Mouse (Mus musculus): Measurements from ENCODE around the gene Zcchc7. TPM values are rescaled to one million over a fixed set of nuclear protein-coding genes. Genes with fewer than 3 reads are reported as not detected.

Zcchc7 gene
- polyA plus RNA-seq, 1 experiment from 2014 or later = 22.3 TPM

DNA sequence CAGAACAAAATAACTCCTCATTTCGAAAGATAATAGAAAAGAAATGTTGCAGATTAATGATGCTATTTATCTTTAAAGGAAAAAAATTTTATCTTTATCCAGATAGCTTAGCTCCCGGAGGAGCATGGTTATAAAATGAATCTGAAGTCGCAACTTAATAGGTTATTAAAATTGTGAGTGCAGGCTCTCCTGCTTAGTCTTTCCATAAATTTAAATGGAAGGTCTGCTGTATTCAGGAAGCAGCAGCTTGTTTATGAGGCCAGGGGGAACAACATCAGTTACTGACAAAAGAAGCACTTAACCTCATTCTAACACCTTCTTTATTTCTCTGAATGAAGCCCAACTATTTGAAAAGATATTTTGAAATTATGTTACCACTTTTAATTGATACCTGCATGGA lies 74.9 kb downstream of the Zcchc7 start:
- no peaks in the 10 kb centered on the region for H3K9me3 ChIP-seq (ENCODE audit: control insufficient read depth, low read length)
- H3K4me1 ChIP-seq (ENCODE audit: control insufficient read depth, insufficient read depth, low read length) = no peaks in the 10 kb centered on the region
- H3K36me3 ChIP-seq (ENCODE audit: control insufficient read depth, insufficient read depth, low read length) = no peaks in the 10 kb centered on the region
- WGBS = 52% methylated on average over 3 of the region's 3 CpGs
- H3K4me3 ChIP-seq (ENCODE audit: low read depth, low read length) = no peak overlapping the region
- no peak overlapping the region for H3K9ac ChIP-seq (ENCODE audit: low read length)
- H3K27me3 ChIP-seq (ENCODE audit: control insufficient read depth, insufficient read depth, low read length) = no peaks in the 10 kb centered on the region
- no peak for ATAC-seq (ENCODE audit: insufficient number of reproducible peaks, low FRiP score, low TSS enrichment, low read depth)
- no peak overlapping the region for H3K4me2 ChIP-seq (ENCODE audit: low read depth, severe bottlenecking)
- DNase-seq (ENCODE audit: low spot score) = no peak
- no peak overlapping the region for H3K27ac ChIP-seq (replicated peaks; ENCODE audit: low read depth, low read length)

- DNase-seq (ENCODE audit: low spot score) = no peak
- Histone ChIP-seq H3K4me1 (ENCODE audit: control insufficient read depth, insufficient read depth, low read length) (no peaks in the 10 kb centered on the region), H3K4me2 (ENCODE audit: low read depth, severe bottlenecking) (no peak overlapping the region), H3K27ac (replicated peaks; ENCODE audit: low read depth, low read length) (no peak overlapping the region), H3K9me3 (ENCODE audit: control insufficient read depth, low read length) (no peaks in the 10 kb centered on the region), H3K4me3 (ENCODE audit: low read depth, low read length) (no peak overlapping the region), H3K27me3 (ENCODE audit: control insufficient read depth, insufficient read depth, low read length) (no peaks in the 10 kb centered on the region), H3K36me3 (ENCODE audit: control insufficient read depth, insufficient read depth, low read length) (no peaks in the 10 kb centered on the region), H3K9ac (ENCODE audit: low read length) (no peak overlapping the region)
- ATAC-seq (ENCODE audit: insufficient number of reproducible peaks, low FRiP score, low TSS enrichment, low read depth) = no peak
- 39% methylated on average over 6 of the region's 6 CpGs for WGBS
Observed at GRCm38 (mm10) chr4:44851835-44852251, 96.2 kb downstream of the Zcchc7 start.

GRCm38 (mm10) chr4:44871591-44871990 lies 115.9 kb downstream of the Zcchc7 start:
- Histone ChIP-seq H3K36me3 (ENCODE audit: control insufficient read depth, insufficient read depth, low read length) (no peaks in the 10 kb centered on the region), H3K27me3 (ENCODE audit: control insufficient read depth, insufficient read depth, low read length) (no peaks in the 10 kb centered on the region), H3K27ac (replicated peaks; ENCODE audit: low read depth, low read length) (no peak overlapping the region), H3K4me2 (ENCODE audit: low read depth, severe bottlenecking) (no peak overlapping the region), H3K9ac (ENCODE audit: low read length) (no peak overlapping the region), H3K9me3 (ENCODE audit: control insufficient read depth, low read length) (no peaks in the 10 kb centered on the region), H3K4me1 (ENCODE audit: control insufficient read depth, insufficient read depth, low read length) (no peaks in the 10 kb centered on the region), H3K4me3 (ENCODE audit: low read depth, low read length) (no peak overlapping the region)
- ATAC-seq (ENCODE audit: insufficient number of reproducible peaks, low FRiP score, low TSS enrichment, low read depth) (no peak), DNase-seq (ENCODE audit: low spot score) (no peak)

DNA sequence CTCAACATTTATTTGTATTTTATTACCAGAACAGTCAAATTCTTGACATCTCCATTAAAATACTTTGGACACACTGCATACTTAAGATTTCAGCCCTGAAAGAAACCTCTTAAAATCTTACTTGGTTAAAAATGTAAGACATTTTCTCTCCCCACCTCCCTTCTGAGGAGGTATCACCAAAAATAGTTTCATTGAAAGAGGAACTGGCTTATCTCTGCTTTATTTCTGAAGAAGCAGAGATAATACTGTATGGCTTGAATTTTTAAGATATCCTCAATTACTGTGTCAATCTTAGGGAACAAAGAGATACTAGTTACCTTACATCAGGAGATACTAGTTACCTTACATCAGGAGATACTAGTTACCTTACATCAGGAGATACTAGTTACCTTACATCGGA lies 116.4 kb downstream of the Zcchc7 start:
- no peak overlapping the region for H3K27ac ChIP-seq (replicated peaks; ENCODE audit: low read depth, low read length)
- no peaks in the 10 kb centered on the region for H3K9me3 ChIP-seq (ENCODE audit: control insufficient read depth, low read length)
- no peaks in the 10 kb centered on the region for H3K4me1 ChIP-seq (ENCODE audit: control insufficient read depth, insufficient read depth, low read length)
- DNase-seq (ENCODE audit: low spot score) (no peak), ATAC-seq (ENCODE audit: insufficient number of reproducible peaks, low FRiP score, low TSS enrichment, low read depth) (no peak)
- no peaks in the 10 kb centered on the region for H3K36me3 ChIP-seq (ENCODE audit: control insufficient read depth, insufficient read depth, low read length)
- no peak overlapping the region for H3K4me2 ChIP-seq (ENCODE audit: low read depth, severe bottlenecking)
- no peak overlapping the region for H3K9ac ChIP-seq (ENCODE audit: low read length)
- no peaks in the 10 kb centered on the region for H3K27me3 ChIP-seq (ENCODE audit: control insufficient read depth, insufficient read depth, low read length)
- no peak overlapping the region for H3K4me3 ChIP-seq (ENCODE audit: low read depth, low read length)
- 93% methylated on average over 1 of the region's 1 CpGs for WGBS

- no peak for ATAC-seq (ENCODE audit: insufficient number of reproducible peaks, low FRiP score, low TSS enrichment, low read depth)
Observed at GRCm38 (mm10) chr4:44880065-44880623, 124.5 kb downstream of the Zcchc7 start.

GRCm38 (mm10) chr4:44886143-44886542 lies 130.5 kb downstream of the Zcchc7 start:
- Histone ChIP-seq H3K9me3 (ENCODE audit: control insufficient read depth, low read length) (no peaks in the 10 kb centered on the region), H3K27me3 (ENCODE audit: control insufficient read depth, insufficient read depth, low read length) (no peaks in the 10 kb centered on the region), H3K4me3 (ENCODE audit: low read depth, low read length) (no peak overlapping the region), H3K36me3 (ENCODE audit: control insufficient read depth, insufficient read depth, low read length) (no peaks in the 10 kb centered on the region), H3K4me1 (ENCODE audit: control insufficient read depth, insufficient read depth, low read length) (no peaks in the 10 kb centered on the region), H3K9ac (ENCODE audit: low read length) (no peak overlapping the region), H3K27ac (replicated peaks; ENCODE audit: low read depth, low read length) (no peak overlapping the region), H3K4me2 (ENCODE audit: low read depth, severe bottlenecking) (no peak overlapping the region)
- ATAC-seq (ENCODE audit: insufficient number of reproducible peaks, low FRiP score, low TSS enrichment, low read depth) (no peak), DNase-seq (ENCODE audit: low spot score) (no peak)
- WGBS = 89% methylated on average over 6 of the region's 6 CpGs

More at GRCm38 (mm10) chr4:44880065-44880623, 124.5 kb downstream of the Zcchc7 start:
- H3K9ac ChIP-seq (ENCODE audit: low read length) = no peak overlapping the region
- no peaks in the 10 kb centered on the region for H3K36me3 ChIP-seq (ENCODE audit: control insufficient read depth, insufficient read depth, low read length)
- H3K4me2 ChIP-seq (ENCODE audit: low read depth, severe bottlenecking) = no peak overlapping the region
- H3K27ac ChIP-seq (replicated peaks; ENCODE audit: low read depth, low read length) = no peak overlapping the region
- H3K9me3 ChIP-seq (ENCODE audit: control insufficient read depth, low read length) = no peaks in the 10 kb centered on the region
- no peak for DNase-seq (ENCODE audit: low spot score)
- H3K27me3 ChIP-seq (ENCODE audit: control insufficient read depth, insufficient read depth, low read length) = no peaks in the 10 kb centered on the region
- no peaks in the 10 kb centered on the region for H3K4me1 ChIP-seq (ENCODE audit: control insufficient read depth, insufficient read depth, low read length)
- H3K4me3 ChIP-seq (ENCODE audit: low read depth, low read length) = no peak overlapping the region
- WGBS = 72% methylated on average over 7 of the region's 7 CpGs

DNA sequence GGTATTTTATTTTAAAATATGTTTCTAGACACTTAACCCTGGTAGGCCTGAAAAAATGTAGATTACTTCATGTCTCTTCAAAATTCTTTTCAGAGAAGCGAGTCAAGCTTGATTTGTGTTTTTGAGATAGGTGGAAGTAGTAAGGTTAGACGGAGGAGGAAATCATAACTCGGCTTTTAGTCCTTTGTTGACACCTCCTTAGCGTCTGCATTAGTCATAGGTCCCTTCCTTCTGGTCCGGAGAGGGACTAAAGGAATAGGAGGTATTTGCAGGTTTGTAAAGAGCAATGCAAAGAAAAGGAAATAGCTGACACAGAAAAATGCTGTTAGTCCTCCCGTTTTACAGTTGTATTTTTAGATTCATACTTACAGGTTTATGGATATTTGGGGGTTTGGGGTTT lies 135.7 kb downstream of the Zcchc7 start:
- ATAC-seq (ENCODE audit: insufficient number of reproducible peaks, low FRiP score, low TSS enrichment, low read depth) = no peak
- no peaks in the 10 kb centered on the region for H3K4me1 ChIP-seq (ENCODE audit: control insufficient read depth, insufficient read depth, low read length)

DNA sequence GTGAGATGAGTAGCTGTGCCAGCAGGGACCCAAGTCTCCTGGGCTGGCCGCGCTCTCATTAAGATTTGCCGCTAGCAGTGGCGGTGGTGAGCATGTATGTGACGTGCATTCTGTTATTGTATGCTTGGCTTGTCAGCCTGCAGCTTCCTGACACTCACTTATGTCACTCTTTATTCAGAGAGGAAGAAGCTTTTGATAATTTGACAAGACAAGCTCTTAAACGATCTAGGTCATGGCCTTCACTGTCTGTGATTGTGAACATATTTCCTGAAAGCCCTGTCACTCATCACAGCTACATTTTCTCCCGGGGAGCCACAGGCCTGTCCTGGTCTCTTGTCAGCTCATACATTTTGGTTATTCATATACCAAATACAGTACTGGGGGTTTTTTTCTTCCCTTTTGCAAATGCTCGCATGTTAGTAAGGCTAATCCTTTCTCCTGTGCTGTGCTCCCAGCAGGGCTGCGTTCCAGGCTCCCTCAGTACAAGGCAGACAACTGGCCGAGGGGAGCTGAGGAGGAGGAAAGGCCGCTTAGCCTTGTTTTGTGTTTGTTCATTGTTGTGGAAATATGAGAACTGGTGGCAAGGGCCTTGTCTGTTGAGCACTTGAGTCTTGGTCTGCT lies 150.1 kb downstream of the Zcchc7 start:
- 55% methylated on average over 11 of the region's 11 CpGs for whole genome bisulfite sequencing
- no peak overlapping the region for H3K9ac ChIP-seq (ENCODE audit: low read length)
- H3K27me3 ChIP-seq (ENCODE audit: control insufficient read depth, insufficient read depth, low read length) = no peaks in the 10 kb centered on the region
- H3K4me3 ChIP-seq (ENCODE audit: low read depth, low read length) = no peak overlapping the region
- no peaks in the 10 kb centered on the region for H3K9me3 ChIP-seq (ENCODE audit: control insufficient read depth, low read length)
- H3K27ac ChIP-seq (replicated peaks; ENCODE audit: low read depth, low read length) = no peak overlapping the region
- no peak overlapping the region for H3K4me2 ChIP-seq (ENCODE audit: low read depth, severe bottlenecking)
- ATAC-seq (ENCODE audit: insufficient number of reproducible peaks, low FRiP score, low TSS enrichment, low read depth) = no peak
- peak; percentile 22 for DNase-seq (ENCODE audit: low spot score)
- no peaks in the 10 kb centered on the region for H3K36me3 ChIP-seq (ENCODE audit: control insufficient read depth, insufficient read depth, low read length)
- peaks cover 3% of the 10 kb centered on the region; the same call in 1 of the 2 replicates for H3K4me1 ChIP-seq (ENCODE audit: control insufficient read depth, insufficient read depth, low read length)

More for the DNA sequence above, 135.7 kb downstream of the Zcchc7 start:
- no peak for DNase-seq (ENCODE audit: low spot score)
- H3K4me2 ChIP-seq (ENCODE audit: low read depth, severe bottlenecking) = no peak overlapping the region
- 78% methylated on average over 6 of the region's 6 CpGs for WGBS
- H3K27ac ChIP-seq (replicated peaks; ENCODE audit: low read depth, low read length) = no peak overlapping the region
- H3K27me3 ChIP-seq (ENCODE audit: control insufficient read depth, insufficient read depth, low read length) = no peaks in the 10 kb centered on the region
- H3K9me3 ChIP-seq (ENCODE audit: control insufficient read depth, low read length) = no peaks in the 10 kb centered on the region
- no peaks in the 10 kb centered on the region for H3K36me3 ChIP-seq (ENCODE audit: control insufficient read depth, insufficient read depth, low read length)
- no peak overlapping the region for H3K4me3 ChIP-seq (ENCODE audit: low read depth, low read length)
- no peak overlapping the region for H3K9ac ChIP-seq (ENCODE audit: low read length)

GRCm38 (mm10) chr4:44906399-44906798 lies 150.7 kb downstream of the Zcchc7 start:
- no peak overlapping the region for H3K4me2 ChIP-seq (ENCODE audit: low read depth, severe bottlenecking)
- H3K4me3 ChIP-seq (ENCODE audit: low read depth, low read length) = no peak overlapping the region
- peaks cover 3% of the 10 kb centered on the region; the same call in 1 of the 2 replicates for H3K4me1 ChIP-seq (ENCODE audit: control insufficient read depth, insufficient read depth, low read length)
- H3K27me3 ChIP-seq (ENCODE audit: control insufficient read depth, insufficient read depth, low read length) = no peaks in the 10 kb centered on the region
- ATAC-seq (ENCODE audit: insufficient number of reproducible peaks, low FRiP score, low TSS enrichment, low read depth) (no peak), DNase-seq (ENCODE audit: low spot score) (no peak)
- 72% methylated on average over 4 of the region's 4 CpGs for WGBS
- no peak overlapping the region for H3K27ac ChIP-seq (replicated peaks; ENCODE audit: low read depth, low read length)
- no peaks in the 10 kb centered on the region for H3K36me3 ChIP-seq (ENCODE audit: control insufficient read depth, insufficient read depth, low read length)
- no peak overlapping the region for H3K9ac ChIP-seq (ENCODE audit: low read length)
- H3K9me3 ChIP-seq (ENCODE audit: control insufficient read depth, low read length) = no peaks in the 10 kb centered on the region

All from limb, embryonic 11.5 days (tissue).